Mouse (Mus musculus) gastrocnemius, adult 18-20 months (tissue): ENCODE measurements around the gene Sprr2d. TPM values are rescaled to one million over a fixed set of nuclear protein-coding genes. Genes with fewer than 3 reads are reported as not detected.

Experiments used
- DNase-seq: peaks from one replicate; pipeline ENCODE4 v3.0.0; 2021; ENCODE audit warnings: low spot score
- long read RNA-seq, 2 experiments: library from polyadenylated mRNA; stranded (forward); transcript quantifications; one replicate each; pipeline ENCODE4 v2.0.0; 2021
- total RNA-seq, 2 experiments: library from RNA; stranded (reverse); gene quantifications; 2 replicates each; pipeline ENCODE4 v1.2.3; 2021

Sprr2d gene
- total RNA-seq = not detected
- long read RNA-seq, experiment 1 = 0 reads
- long read RNA-seq, experiment 2 = 0 reads

GRCm38 (mm10) chr3:92338840-92339239, at the start of gene Sprr2d:
TSS of gene Sprr2d (plus strand) at chr3:92339140.
- no peak for DNase-seq

- DNase-seq = no peak
Measured at GRCm38 (mm10) chr3:92307406-92307805, 31.5 kb upstream of the Sprr2d start.

GRCm38 (mm10) chr3:92316320-92316719, 22.6 kb upstream of the Sprr2d start, which contains the start of gene Sprr2b:
TSS of gene Sprr2b (plus strand) at chr3:92316620.
- no peak for DNase-seq

- no peak for DNase-seq
Measured at GRCm38 (mm10) chr3:92317384-92317783, 21.6 kb upstream of the Sprr2d start.

GRCm38 (mm10) chr3:92336278-92336677, 2.7 kb upstream of the Sprr2d start:
- no peak for DNase-seq

GRCm38 (mm10) chr3:92351843-92352242, 12.9 kb downstream of the Sprr2d start, which contains the start of gene Sprr2e:
TSS of gene Sprr2e (plus strand) at chr3:92352143.
- DNase-seq = no peak

GRCm38 (mm10) chr3:92361619-92362018, 22.7 kb downstream of the Sprr2d start:
- no peak for DNase-seq

- no peak for DNase-seq
Measured at GRCm38 (mm10) chr3:92364887-92365286, 25.9 kb downstream of the Sprr2d start, which contains the start of gene Sprr2f. TSS of gene Sprr2f (plus strand) at chr3:92365187.

GRCm38 (mm10) chr3:92373613-92374012, 34.7 kb downstream of the Sprr2d start:
- no peak for DNase-seq

- DNase-seq = no peak
Measured at GRCm38 (mm10) chr3:92385385-92385784, 46.4 kb downstream of the Sprr2d start, which contains the start of gene Sprr2h. TSS of gene Sprr2h (plus strand) at chr3:92385685.

Other genes with a start within 250 kb of the Sprr2d start
- not detected for gene Prr9, start 215.2 kb upstream of the Sprr2d start, total RNA-seq
- gene Lelp1, start 196.4 kb upstream of the Sprr2d start, total RNA-seq = not detected
- gene Sprr2a1, start 123.3 kb upstream of the Sprr2d start, total RNA-seq = not detected
- gene Sprr2a2, start 123.2 kb upstream of the Sprr2d start, total RNA-seq = not detected
- gene Sprr2a3, start 53.7 kb upstream of the Sprr2d start, total RNA-seq = not detected
- not detected for gene Sprr2b, start 22.5 kb upstream of the Sprr2d start, total RNA-seq
- gene Sprr2e, start 13.0 kb downstream of the Sprr2d start, total RNA-seq = not detected
- gene Sprr2f, start 26.0 kb downstream of the Sprr2d start, total RNA-seq = not detected
- gene Sprr2h, start 46.5 kb downstream of the Sprr2d start, total RNA-seq = not detected
- not detected for gene Sprr2i, start 68.9 kb downstream of the Sprr2d start, total RNA-seq
- not detected for gene Sprr2j-ps, start 78.9 kb downstream of the Sprr2d start, total RNA-seq
- gene Gm9774, start 90.3 kb downstream of the Sprr2d start, total RNA-seq = 1 to 10 TPM; 4.9 to 5.4 TPM
- not detected for gene Sprr2k, start 93.4 kb downstream of the Sprr2d start, total RNA-seq
- not detected for gene Sprr1b, start 99.6 kb downstream of the Sprr2d start, total RNA-seq
- gene Sprr3, start 119.6 kb downstream of the Sprr2d start, total RNA-seq = not detected
- not detected for gene Sprr1a, start 146.8 kb downstream of the Sprr2d start, total RNA-seq
- gene Sprr4, start 161.4 kb downstream of the Sprr2d start, total RNA-seq = not detected
- not detected for gene 2310046K23Rik, start 195.4 kb downstream of the Sprr2d start, total RNA-seq
- gene Ivl, start 234.6 kb downstream of the Sprr2d start, total RNA-seq = not detected
- gene Smcp, start 249.9 kb downstream of the Sprr2d start, total RNA-seq = not detected